Mouse (Mus musculus) neural tube, embryonic 14.5 days (tissue): ENCODE data around the gene Ebf1. TPM values are rescaled to one million over a fixed set of nuclear protein-coding genes. Genes with fewer than 3 reads are reported as not detected.

Experiments
- ATAC-seq: fragments of 200-750 bp; cut with Nextera tagmentation; 2 replicates; pipeline ENCODE4 v1.8.0; 2017; ENCODE audit warnings: low read depth, mild to moderate bottlenecking, moderate TSS enrichment, moderate library complexity
- H3K27ac ChIP-seq: fragments of 300-500 bp; sonication (generic); 2 replicates; pipeline ENCODE4 v1.5.1; 2014; ENCODE audit warnings: low read depth, mild to moderate bottlenecking, control low read depth, low read length, moderate library complexity, mixed read lengths
- H3K27me3 ChIP-seq: fragments of 300-500 bp; sonication (generic); 2 replicates; pipeline ENCODE4 v1.6.1; 2014; ENCODE audit warnings: low read length; ENCODE audit not compliant: control insufficient read depth, insufficient read depth
- H3K36me3 ChIP-seq: fragments of 300-500 bp; sonication (generic); 2 replicates; pipeline ENCODE4 v1.6.1; 2014; ENCODE audit warnings: low read length, mixed read lengths; ENCODE audit not compliant: control insufficient read depth, insufficient read depth
- H3K4me1 ChIP-seq: fragments of 300-500 bp; sonication (generic); 2 replicates; pipeline ENCODE4 v1.6.1; 2014; ENCODE audit warnings: low read length; ENCODE audit not compliant: control insufficient read depth, insufficient read depth
- H3K4me2 ChIP-seq: fragments of 300-500 bp; sonication (generic); 2 replicates; pipeline ENCODE4 v1.6.1; 2014; ENCODE audit warnings: mild to moderate bottlenecking, low read depth, low read length, control low read depth
- H3K4me3 ChIP-seq: fragments of 300-500 bp; sonication (generic); 2 replicates; pipeline ENCODE4 v1.5.1; 2014; ENCODE audit warnings: low read depth, low read length, control low read depth, mixed read lengths
- H3K9ac ChIP-seq: fragments of 300-500 bp; sonication (generic); replicated peaks from 2 replicates; pipeline ENCODE4 v1.6.1; 2014; ENCODE audit warnings: low read depth, mild to moderate bottlenecking, control low read depth, low read length, mixed read lengths
- H3K9me3 ChIP-seq: fragments of 300-500 bp; sonication (generic); 2 replicates; pipeline ENCODE4 v1.6.1; 2016; ENCODE audit warnings: low read length; ENCODE audit not compliant: control insufficient read depth
- WGBS: fragments of 180-500 bp; shearing (Covaris S2); extraction: QIAGEN DNeasy Blood & Tissue Kit; methylation state at CpG from one replicate; pipeline ENCODE4 v1.1.7; 2014; 5-methylcytosine and 5-hydroxymethylcytosine counted together
- polyA plus RNA-seq: library from polyadenylated mRNA; unstranded; fragments of >200 nt; fragmentation: Nextera tagmentation; extraction: Ambion mirVana; gene quantifications from 2 replicates; pipeline ENCODE4 v1.2.1, GENCODE M21; 2014

Gene Ebf1
- polyA plus RNA-seq, 1 experiment from 2014 or later: 226 TPM

- Histone ChIP-seq H3K9me3 (no peaks in the 10 kb centered on the region), H3K9ac (no peak overlapping the region), H3K27me3 (no peaks in the 10 kb centered on the region), H3K4me3 (no peak overlapping the region), H3K4me1 (peaks cover 16% of the 10 kb centered on the region), H3K4me2 (no peak overlapping the region), H3K36me3 (no peaks in the 10 kb centered on the region), H3K27ac (no peak overlapping the region)
- WGBS: 92% methylated on average over 8 of the region's 8 CpGs
- no peak for ATAC-seq
Observed at GRCm38 (mm10) chr11:44702716-44703486, 85.8 kb downstream of the Ebf1 start.

- H3K4me2 ChIP-seq: no peak overlapping the region
- H3K9me3 ChIP-seq: no peaks in the 10 kb centered on the region
- H3K9ac ChIP-seq: no peak overlapping the region
- H3K27me3 ChIP-seq: no peaks in the 10 kb centered on the region
- WGBS: 93% methylated on average over 5 of the region's 5 CpGs
- ATAC-seq: no peak
- no peak overlapping the region for H3K4me3 ChIP-seq
- peaks cover 16% of the 10 kb centered on the region for H3K4me1 ChIP-seq
- H3K36me3 ChIP-seq: no peaks in the 10 kb centered on the region
- H3K27ac ChIP-seq: no peak overlapping the region
Observed at GRCm38 (mm10) chr11:44703951-44704350, 86.8 kb downstream of the Ebf1 start.

GRCm38 (mm10) chr11:44705811-44706210 is 88.7 kb downstream of the Ebf1 start:
- WGBS: 94% methylated on average over 1 of the region's 1 CpGs
- Histone ChIP-seq H3K9ac (no peak overlapping the region), H3K27ac (no peak overlapping the region), H3K4me2 (no peak overlapping the region), H3K4me1 (peaks cover 13% of the 10 kb centered on the region), H3K9me3 (no peaks in the 10 kb centered on the region), H3K36me3 (no peaks in the 10 kb centered on the region), H3K4me3 (no peak overlapping the region), H3K27me3 (no peaks in the 10 kb centered on the region)
- no peak for ATAC-seq

DNA sequence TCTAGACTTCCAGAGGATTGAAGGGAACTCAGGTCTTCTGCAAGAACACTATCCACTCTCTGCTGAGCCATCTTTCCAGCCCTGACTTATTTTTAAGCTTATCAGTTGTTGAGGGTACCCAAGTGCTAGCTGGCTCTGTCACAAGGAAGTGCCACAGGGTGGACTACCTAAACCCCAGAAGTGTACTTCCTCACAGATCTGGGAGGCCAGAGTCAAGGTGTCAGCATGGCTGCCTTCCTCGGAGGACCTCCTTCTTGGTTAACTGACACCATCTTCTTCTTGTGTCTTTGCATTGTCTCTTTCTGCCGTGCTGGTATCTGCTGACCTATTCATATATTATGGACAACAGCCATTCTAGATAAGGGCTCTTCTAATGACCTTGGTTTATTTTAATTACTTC is 89.3 kb downstream of the Ebf1 start:
- no peak overlapping the region for H3K27ac ChIP-seq
- no peaks in the 10 kb centered on the region for H3K9me3 ChIP-seq
- H3K4me3 ChIP-seq: no peak overlapping the region
- no peaks in the 10 kb centered on the region for H3K36me3 ChIP-seq
- peaks cover 10% of the 10 kb centered on the region for H3K4me1 ChIP-seq
- WGBS: 85% methylated on average over 2 of the region's 2 CpGs
- H3K4me2 ChIP-seq: no peak overlapping the region
- ATAC-seq: no peak
- no peak overlapping the region for H3K9ac ChIP-seq
- H3K27me3 ChIP-seq: no peaks in the 10 kb centered on the region

DNA sequence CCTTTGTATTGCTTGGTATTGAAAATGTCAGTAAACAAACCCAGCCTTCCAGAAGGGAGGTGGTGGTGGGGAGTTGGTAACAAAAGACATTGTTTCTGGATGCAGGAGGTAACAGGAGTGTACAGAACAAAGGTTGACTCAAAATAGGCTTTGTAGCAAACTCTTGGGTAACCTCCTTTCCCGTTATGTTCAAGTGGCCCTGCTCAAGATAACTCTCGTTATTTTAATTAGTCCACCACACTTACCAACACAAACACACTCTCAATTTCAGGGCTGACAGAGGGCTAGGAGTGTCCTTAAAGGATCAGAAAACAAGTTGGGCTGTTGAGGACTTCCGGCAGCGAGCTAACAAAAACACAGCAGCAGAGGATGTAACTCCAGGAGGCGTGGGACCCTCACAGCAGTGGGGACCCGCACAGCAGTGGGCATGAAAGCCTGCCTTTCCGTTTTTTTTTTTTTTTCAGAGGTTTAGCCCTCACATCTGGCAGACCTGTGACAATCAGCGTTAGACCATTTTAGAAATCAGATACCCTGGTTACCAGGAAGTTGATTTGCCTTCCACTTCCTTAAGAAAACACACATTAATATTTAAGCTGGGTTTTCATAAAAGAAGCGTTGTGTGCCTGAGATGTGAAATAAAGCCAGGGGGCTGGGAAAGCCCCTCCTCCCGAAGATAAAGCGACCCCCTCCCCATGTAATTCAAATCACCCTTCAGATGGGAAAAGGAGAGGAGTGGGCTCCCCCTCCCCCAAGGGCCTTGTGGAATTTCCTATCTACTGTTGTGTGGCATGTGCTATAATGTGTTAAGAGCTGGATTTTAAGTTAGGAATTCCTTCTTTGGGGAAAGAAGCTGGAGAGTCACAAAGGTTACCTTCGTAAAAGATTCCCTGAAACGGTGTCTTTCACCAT is 90.5 kb downstream of the Ebf1 start:
- WGBS: 16% methylated on average over 13 of the region's 13 CpGs
- Histone ChIP-seq H3K27me3 (no peaks in the 10 kb centered on the region), H3K4me3 (no peak overlapping the region), H3K36me3 (no peaks in the 10 kb centered on the region), H3K4me1 (peaks cover 6% of the 10 kb centered on the region), H3K9me3 (no peaks in the 10 kb centered on the region), H3K27ac (0 out of 2 replicates have a peak overlapping the region, but pooled peaks have one; percentile 5), H3K4me2 (no peak overlapping the region; the same call in 1 of the 2 replicates), H3K9ac (no peak overlapping the region)
- no peak for ATAC-seq

- Histone ChIP-seq H3K36me3 (no peaks in the 10 kb centered on the region), H3K4me2 (no peak overlapping the region), H3K27me3 (no peaks in the 10 kb centered on the region), H3K9me3 (no peaks in the 10 kb centered on the region), H3K4me1 (peaks cover 6% of the 10 kb centered on the region), H3K27ac (no peak overlapping the region), H3K4me3 (no peak overlapping the region), H3K9ac (no peak overlapping the region)
- ATAC-seq: no peak
- 82% methylated on average over 6 of the region's 6 CpGs for WGBS
Observed at GRCm38 (mm10) chr11:44708290-44708685, 91.2 kb downstream of the Ebf1 start.

DNA sequence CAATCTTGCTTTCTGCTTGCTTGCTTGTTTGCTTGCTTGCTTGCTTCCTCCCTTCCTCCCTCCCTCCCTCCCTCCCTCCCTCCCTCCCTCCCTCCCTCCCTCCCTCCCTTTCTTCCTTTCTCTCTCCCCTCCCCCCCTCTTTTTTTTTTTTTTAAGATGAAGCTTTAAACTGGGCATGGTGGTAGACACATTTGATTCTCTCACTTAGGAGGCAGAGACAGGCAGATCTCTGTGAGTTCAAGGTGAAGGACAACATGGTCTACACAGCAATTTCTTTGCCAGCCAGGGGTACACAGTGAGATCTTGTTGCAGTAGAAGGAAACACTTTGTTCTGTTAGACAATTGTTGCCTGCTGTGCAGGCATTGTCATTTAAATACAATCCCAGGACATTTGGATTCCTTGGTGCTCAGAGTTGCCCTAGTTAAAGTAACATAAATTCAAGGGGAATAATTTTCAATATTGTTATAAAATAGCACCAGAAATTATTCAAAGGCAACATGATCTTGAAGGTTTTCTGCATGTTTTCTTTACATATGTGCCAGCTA is 92.0 kb downstream of the Ebf1 start:
- no peak for ATAC-seq
- no peak overlapping the region for H3K9ac ChIP-seq

DNA sequence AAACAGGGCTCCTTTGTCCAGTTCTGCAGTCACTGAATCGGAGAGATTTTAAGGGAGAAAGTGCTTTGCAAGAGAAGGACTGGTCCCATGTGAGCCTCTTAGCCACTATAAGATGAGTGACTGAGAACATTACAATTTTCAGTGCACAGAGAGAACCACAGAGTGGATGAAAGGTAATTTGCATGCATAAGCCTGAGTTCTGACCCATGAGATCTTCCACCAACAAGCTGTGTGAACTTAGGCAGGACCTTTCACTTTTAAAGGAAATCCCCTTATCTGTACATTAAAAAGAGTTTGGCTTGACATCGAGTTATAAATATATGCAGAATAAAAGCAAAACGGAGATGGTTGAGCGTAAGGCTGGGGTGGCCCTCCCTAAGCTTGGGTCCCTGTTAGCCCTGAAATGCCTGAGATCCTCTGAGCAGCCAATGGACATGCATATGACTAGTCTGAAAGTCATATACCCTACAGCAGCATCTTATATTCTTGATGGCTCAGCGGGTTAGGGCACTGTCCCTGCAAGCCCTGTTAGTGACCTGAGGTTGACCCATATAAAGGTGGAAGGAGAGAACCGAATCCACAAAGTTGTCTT is 92.8 kb downstream of the Ebf1 start:
- Histone ChIP-seq H3K36me3 (no peaks in the 10 kb centered on the region), H3K27ac (no peak overlapping the region), H3K9me3 (no peaks in the 10 kb centered on the region), H3K4me2 (no peak overlapping the region), H3K4me1 (peaks cover 6% of the 10 kb centered on the region), H3K4me3 (no peak overlapping the region), H3K9ac (no peak overlapping the region), H3K27me3 (no peaks in the 10 kb centered on the region)
- no peak for ATAC-seq
- 86% methylated on average over 6 of the region's 6 CpGs for WGBS

More for the DNA sequence above, 92.0 kb downstream of the Ebf1 start:
- H3K4me2 ChIP-seq: no peak overlapping the region
- peaks cover 6% of the 10 kb centered on the region for H3K4me1 ChIP-seq
- H3K36me3 ChIP-seq: no peaks in the 10 kb centered on the region
- no peak overlapping the region for H3K4me3 ChIP-seq
- H3K27me3 ChIP-seq: no peaks in the 10 kb centered on the region
- no peaks in the 10 kb centered on the region for H3K9me3 ChIP-seq
- H3K27ac ChIP-seq: no peak overlapping the region
